Mouse (Mus musculus) E14TG2a.4 (cell line): ENCODE data around the gene Stxbp5.

ENCODE experiments used
- H3K27me3 ChIP-seq: 2 replicates; pipeline ENCODE4 v1.6.1; 2014; ENCODE audit warnings: low read length, control low read depth; ENCODE audit not compliant: insufficient read depth
- H3K36me3 ChIP-seq: 2 replicates; pipeline ENCODE4 v1.6.1; 2014; ENCODE audit warnings: low read length, control low read depth; ENCODE audit not compliant: insufficient read depth
- H3K4me1 ChIP-seq: replicated peaks from 2 replicates; pipeline ENCODE4 v1.6.1; 2014; ENCODE audit warnings: low read depth, low read length, control low read depth
- H3K4me3 ChIP-seq: replicated peaks from 2 replicates; pipeline ENCODE4 v1.5.1; 2014; ENCODE audit warnings: mild to moderate bottlenecking, low read length
- H3K9me3 ChIP-seq: 2 replicates; pipeline ENCODE4 v1.6.1; 2014; ENCODE audit warnings: low read length, control low read depth
- CTCF ChIP-seq: conservative IDR thresholded peaks from 2 replicates; pipeline ENCODE4 v1.5.1; 2014; ENCODE audit warnings: low read length
- NANOG ChIP-seq: IDR thresholded peaks from 2 replicates; pipeline ENCODE4 v1.6.1; 2014; ENCODE audit warnings: borderline replicate concordance, low read length, mixed read lengths
- POU5F1 ChIP-seq: IDR thresholded peaks from 2 replicates; pipeline ENCODE4 v1.6.1; 2014; ENCODE audit warnings: low read length, borderline replicate concordance

Stxbp5 gene

GRCm38 (mm10) chr10:9872143-9872542 lies 28.7 kb downstream of the Stxbp5 start:
- Histone ChIP-seq H3K27me3 (no peaks in the 10 kb centered on the region), H3K4me3 (no peak overlapping the region), H3K9me3 (no peaks in the 10 kb centered on the region), H3K4me1 (no peaks in the 10 kb centered on the region), H3K36me3 (no peaks in the 10 kb centered on the region)
- TF ChIP-seq CTCF (0 out of 2 replicates have a peak, but pooled peaks have one; percentile 7), POU5F1 (no peak)

GRCm38 (mm10) chr10:9866793-9867579 lies 33.9 kb downstream of the Stxbp5 start:
- no peaks in the 10 kb centered on the region for H3K36me3 ChIP-seq
- H3K4me1 ChIP-seq: no peaks in the 10 kb centered on the region
- no peak overlapping the region for H3K4me3 ChIP-seq
- no peaks in the 10 kb centered on the region for H3K27me3 ChIP-seq
- no peaks in the 10 kb centered on the region for H3K9me3 ChIP-seq
- no peak for TF ChIP-seq POU5F1

GRCm38 (mm10) chr10:9860022-9860421 lies 40.9 kb downstream of the Stxbp5 start:
- Histone ChIP-seq H3K4me3 (no peak overlapping the region), H3K4me1 (no peaks in the 10 kb centered on the region), H3K27me3 (no peaks in the 10 kb centered on the region), H3K36me3 (no peaks in the 10 kb centered on the region), H3K9me3 (peaks cover 5% of the 10 kb centered on the region)
- TF ChIP-seq POU5F1 (no peak), CTCF (no peak), NANOG (no peak)

GRCm38 (mm10) chr10:9859476-9859875 lies 41.4 kb downstream of the Stxbp5 start:
- no peaks in the 10 kb centered on the region for H3K27me3 ChIP-seq
- no peaks in the 10 kb centered on the region for H3K36me3 ChIP-seq
- no peaks in the 10 kb centered on the region for H3K4me1 ChIP-seq
- no peak overlapping the region for H3K4me3 ChIP-seq
- H3K9me3 ChIP-seq: peaks cover 10% of the 10 kb centered on the region
- TF ChIP-seq NANOG (no peak), CTCF (no peak), POU5F1 (no peak)

GRCm38 (mm10) chr10:9857850-9858249 lies 43.0 kb downstream of the Stxbp5 start:
- no peak overlapping the region for H3K4me3 ChIP-seq
- no peaks in the 10 kb centered on the region for H3K36me3 ChIP-seq
- no peaks in the 10 kb centered on the region for H3K27me3 ChIP-seq
- peaks cover 26% of the 10 kb centered on the region for H3K9me3 ChIP-seq
- no peaks in the 10 kb centered on the region for H3K4me1 ChIP-seq
- TF ChIP-seq NANOG (no peak), CTCF (no peak), POU5F1 (no peak)

- H3K9me3 ChIP-seq: peaks cover 36% of the 10 kb centered on the region
- no peaks in the 10 kb centered on the region for H3K27me3 ChIP-seq
- H3K4me1 ChIP-seq: no peaks in the 10 kb centered on the region
- H3K36me3 ChIP-seq: no peaks in the 10 kb centered on the region
- no peak overlapping the region for H3K4me3 ChIP-seq
- TF ChIP-seq POU5F1 (no peak), CTCF (no peak), NANOG (no peak)
Observed at GRCm38 (mm10) chr10:9856792-9857191, 44.1 kb downstream of the Stxbp5 start.

GRCm38 (mm10) chr10:9846408-9846807 lies 54.5 kb downstream of the Stxbp5 start:
- no peaks in the 10 kb centered on the region for H3K27me3 ChIP-seq
- H3K36me3 ChIP-seq: peaks cover 6% of the 10 kb centered on the region
- peaks cover 25% of the 10 kb centered on the region for H3K9me3 ChIP-seq
- 0 out of 2 replicates have a peak overlapping the region, but pooled peaks have one; percentile 7 for H3K4me3 ChIP-seq
- no peaks in the 10 kb centered on the region for H3K4me1 ChIP-seq
- TF ChIP-seq POU5F1 (no peak), NANOG (no peak), CTCF (no peak)

- Histone ChIP-seq H3K27me3 (no peaks in the 10 kb centered on the region), H3K4me1 (peaks cover 3% of the 10 kb centered on the region), H3K4me3 (no peak overlapping the region), H3K9me3 (peaks cover under 1% of the 10 kb centered on the region; the same call in 1 of the 2 replicates), H3K36me3 (no peaks in the 10 kb centered on the region)
- TF ChIP-seq CTCF (no peak), NANOG (no peak)
Observed at GRCm38 (mm10) chr10:9839408-9839807, 61.5 kb downstream of the Stxbp5 start.

GRCm38 (mm10) chr10:9834986-9835385 lies 65.9 kb downstream of the Stxbp5 start:
- Histone ChIP-seq H3K36me3 (no peaks in the 10 kb centered on the region), H3K4me1 (peaks cover 18% of the 10 kb centered on the region), H3K9me3 (no peaks in the 10 kb centered on the region), H3K27me3 (no peaks in the 10 kb centered on the region), H3K4me3 (no peak overlapping the region)
- TF ChIP-seq NANOG: no peak
- no peak for TF ChIP-seq POU5F1
- TF ChIP-seq CTCF: no peak
